Mouse (Mus musculus): ENCODE results near the gene Cd83.

Gene Cd83

DNA sequence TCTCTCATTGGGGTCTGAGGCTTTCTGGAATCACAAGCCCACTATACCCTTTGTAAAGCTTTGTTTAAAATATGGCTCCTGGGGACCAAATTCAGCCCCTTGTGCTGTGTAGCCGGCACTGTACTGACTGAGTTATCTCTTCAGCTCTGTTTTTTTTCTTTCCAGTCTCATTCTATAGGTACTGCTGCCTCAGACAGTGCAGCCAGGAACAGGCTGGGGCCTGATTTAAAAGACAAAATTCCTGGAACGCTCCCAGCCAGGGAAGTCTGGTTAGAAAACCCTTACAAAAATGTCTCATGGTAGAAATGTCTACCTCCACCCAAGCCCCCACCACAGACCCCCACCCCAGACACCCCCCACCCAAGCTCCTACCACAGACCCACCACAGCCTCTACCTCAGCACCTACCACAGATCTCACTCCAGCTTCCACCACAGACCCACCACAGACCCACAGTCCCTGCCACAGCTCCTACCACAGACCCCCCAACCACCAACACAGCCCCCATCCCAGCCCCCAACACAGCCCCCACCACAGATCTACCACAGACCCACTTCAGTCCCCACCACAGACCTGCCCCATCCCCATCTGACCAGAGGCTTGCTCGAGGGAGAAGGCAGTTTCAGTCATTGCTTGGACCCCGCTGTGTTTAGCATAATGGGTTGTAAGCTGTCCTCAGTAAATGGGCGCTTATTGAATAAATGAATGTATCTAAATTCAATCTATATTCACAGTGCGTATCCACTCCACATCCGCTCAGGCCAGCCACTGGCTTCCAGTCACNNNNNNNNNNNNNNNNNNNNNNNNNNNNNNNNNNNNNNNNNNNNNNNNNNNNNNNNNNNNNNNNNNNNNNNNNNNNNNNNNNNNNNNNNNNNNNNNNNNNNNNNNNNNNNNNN lies 17.5 kb upstream of the Cd83 start:
- POLR2A ChIA-PET: no interaction called here
- CTCF ChIA-PET: interaction anchor here in 3 of 4 experiments (0.6 to 0.8 kb wide), 5 partner anchors 24 to 1229 kb away, joined by 3 to 14 read pairs (median 4); no protein-coding TSS in a partner anchor

DNA sequence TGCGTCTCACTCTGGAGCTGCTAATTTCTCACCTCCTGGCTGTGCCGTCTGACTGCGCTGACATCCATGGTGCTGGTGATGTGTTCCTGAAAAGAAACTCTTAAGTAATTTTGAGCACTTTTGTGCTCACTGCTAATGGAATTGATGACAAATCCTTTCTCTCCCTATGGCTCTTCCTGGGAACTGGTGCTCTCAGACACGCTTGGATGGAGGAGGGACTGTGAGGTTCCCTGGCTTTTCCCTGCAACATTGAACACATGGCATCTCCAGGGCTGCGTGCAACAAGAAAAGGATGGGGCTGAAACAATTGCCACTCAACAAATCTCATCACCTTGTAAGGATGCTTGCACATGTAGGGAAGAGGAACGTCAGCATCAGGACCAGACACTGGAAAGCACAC lies 11.6 kb upstream of the Cd83 start:
- CTCF ChIA-PET: no interaction called here
- POLR2A ChIA-PET: no interaction called here

DNA sequence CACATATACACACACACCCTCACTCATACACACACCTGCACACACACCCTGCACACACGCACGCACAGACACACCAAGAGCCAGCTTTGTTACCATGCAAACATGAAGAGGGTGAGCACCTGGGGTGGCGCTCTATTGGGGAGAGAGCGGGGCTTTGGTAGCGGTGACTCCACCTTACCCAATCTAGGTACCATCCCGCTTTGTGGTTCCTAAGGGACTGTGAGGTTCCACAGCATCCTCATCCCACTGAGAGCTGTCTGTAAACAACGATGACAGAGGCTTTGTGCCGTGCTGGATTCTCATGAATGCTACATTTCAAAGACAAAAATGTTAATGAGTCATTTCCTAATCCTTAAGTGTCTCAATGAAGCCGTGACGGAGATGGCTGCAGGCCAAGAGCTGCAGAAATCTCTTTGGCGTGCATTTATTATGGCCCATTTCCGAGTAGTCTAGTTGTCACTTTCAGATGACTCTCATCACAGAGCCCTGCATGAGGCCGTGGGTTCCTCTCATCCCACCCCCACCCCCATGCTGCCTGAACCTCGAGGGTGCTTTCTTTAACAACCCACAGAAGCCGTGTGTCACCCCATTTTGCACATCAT lies 10.5 kb upstream of the Cd83 start:
- POLR2A ChIA-PET: interaction anchor here in 1 of 4 experiments (0.8 kb wide), 1 partner anchor 194 kb away, joined by 3 read pairs; no protein-coding TSS in a partner anchor
- CTCF ChIA-PET: interaction anchor here in 2 of 4 experiments (0.6 to 0.8 kb wide), 2 partner anchors 33 to 516 kb away, joined by 3 to 4 read pairs; no protein-coding TSS in a partner anchor

DNA sequence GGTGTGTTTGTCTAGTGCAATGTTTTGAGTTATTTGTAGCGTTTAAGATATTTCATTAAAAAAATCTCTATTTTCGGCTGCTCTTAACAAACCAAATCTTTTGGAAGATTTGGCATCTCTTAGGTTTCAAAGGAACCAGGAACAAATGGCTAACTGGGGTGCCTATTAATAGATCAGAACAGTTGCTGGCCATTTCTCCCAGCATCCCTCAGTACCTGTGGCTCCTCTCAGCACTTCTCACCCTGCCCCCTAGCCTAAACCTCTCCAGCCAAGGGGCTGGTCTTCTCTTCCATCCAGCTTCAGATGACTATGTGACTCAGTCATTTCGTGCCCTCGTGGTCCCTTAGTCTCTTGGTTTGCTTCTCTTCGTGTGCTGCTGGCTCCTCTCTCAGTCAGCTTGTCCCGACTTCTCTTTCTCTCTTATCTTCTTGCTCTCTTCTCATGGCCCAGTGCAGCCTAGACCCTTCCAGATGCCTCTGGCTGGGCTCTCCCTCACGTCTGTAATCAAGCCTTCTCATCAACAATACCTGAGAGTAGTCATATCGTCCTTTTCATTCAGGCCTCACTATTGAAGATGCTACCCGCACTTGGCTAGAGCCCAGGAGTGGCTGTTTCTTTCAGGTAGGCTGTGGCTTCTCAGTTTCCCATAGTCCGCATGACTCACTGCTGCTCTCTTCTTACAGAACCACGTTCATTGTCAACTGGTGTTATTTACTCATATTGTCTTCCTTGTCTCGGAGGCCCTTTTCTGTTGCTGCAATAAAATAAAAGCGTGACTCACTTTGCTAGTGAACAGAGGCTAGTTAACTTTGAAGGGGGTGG lies 9.8 kb upstream of the Cd83 start:
- POLR2A ChIA-PET: interaction anchor here in 1 of 4 experiments (0.8 kb wide), 1 partner anchor 195 kb away, joined by 3 read pairs; no protein-coding TSS in a partner anchor
- CTCF ChIA-PET: interaction anchor here in 2 of 4 experiments (0.6 to 0.8 kb wide), 2 partner anchors 32 to 515 kb away, joined by 3 to 4 read pairs; no protein-coding TSS in a partner anchor

DNA sequence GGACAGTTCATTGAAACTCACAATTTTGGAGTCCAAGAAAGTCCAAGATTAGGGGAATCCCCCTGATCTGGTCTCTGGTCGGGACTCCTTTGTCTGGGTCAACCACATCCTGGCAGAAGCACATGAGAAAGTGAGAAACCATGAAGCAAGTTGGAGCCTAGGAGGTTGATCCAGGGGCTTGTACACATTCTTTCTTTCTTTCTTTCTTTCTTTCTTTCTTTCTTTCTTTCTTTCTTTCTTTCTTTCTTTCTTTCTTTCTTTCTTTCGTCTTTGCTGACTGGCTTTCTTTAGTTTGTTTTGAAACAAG lies 9.2 kb upstream of the Cd83 start:
- POLR2A ChIA-PET: no interaction called here

DNA sequence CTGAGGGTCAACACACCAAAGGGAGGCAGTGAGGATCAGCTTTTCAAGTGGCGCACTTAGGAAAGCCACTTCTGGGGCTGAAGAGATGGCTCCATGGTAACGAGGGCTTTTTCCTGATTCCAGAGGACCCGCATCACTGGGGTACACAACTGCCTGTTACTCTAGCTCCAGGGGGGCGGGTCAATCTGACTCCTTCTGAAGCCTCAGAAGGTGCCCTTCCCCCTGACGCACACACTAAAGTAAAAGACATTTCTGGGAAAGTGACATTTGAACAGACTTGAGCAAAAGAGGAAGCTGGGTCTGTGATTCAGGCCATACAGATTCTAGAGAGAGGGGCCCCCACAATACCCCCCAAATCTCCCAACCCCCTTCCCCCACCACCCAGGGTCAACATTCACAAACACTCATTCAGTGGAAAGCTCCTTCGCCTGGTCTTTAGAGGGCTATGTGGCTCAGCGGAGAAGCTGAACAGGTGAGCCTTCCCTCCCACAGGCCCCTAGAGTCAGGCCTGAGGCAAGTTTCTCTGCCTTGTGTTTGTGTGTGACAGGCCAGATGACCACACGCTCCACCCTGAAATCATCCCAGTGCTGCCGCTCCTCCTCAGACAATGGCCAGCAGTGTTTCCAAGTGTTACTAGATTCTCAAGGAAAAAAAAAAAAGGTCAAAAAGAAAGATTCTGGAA lies 7.1 kb upstream of the Cd83 start:
- POLR2A ChIA-PET: interaction anchor here in 2 of 4 experiments (0.5 to 0.6 kb wide), 3 partner anchors 64 to 768 kb away, joined by 3 to 15 read pairs (median 6); no protein-coding TSS in a partner anchor
- CTCF ChIA-PET: interaction anchor here in 1 of 4 experiments (0.6 kb wide), 1 partner anchor 36 kb away, joined by 5 read pairs; no protein-coding TSS in a partner anchor

More for the DNA sequence above, 9.2 kb upstream of the Cd83 start:
- CTCF ChIA-PET: no interaction called here

DNA sequence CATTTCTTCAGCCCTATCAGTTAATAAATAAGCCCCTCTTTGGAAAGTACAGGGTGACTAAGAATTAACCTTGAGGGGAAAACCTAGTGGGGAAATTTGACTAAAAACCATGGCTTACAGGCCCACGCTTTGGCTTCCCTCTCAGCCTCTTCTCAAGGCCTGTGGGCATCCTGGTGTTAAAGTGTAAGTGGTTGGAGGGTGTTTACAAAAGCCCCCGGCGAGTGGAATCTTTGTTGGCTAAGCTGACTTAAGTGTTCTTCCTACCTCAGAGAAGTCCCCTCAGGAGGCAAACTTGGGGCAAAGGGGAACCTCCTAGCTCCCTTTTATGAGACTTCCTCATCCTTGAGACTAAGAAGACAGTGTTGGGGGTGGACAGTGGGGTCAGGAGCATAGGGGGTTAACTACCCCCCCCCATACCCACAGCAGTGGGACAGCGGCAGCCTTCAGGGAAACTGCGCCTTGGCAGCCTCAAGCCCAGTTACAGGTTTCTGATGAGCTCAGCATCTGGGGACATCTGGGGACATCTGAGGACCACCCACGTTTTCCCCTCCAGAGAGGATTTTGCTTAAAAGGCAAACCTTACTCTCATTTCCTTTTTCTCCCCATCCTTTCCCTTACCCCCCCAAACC lies 6.4 kb upstream of the Cd83 start:
- ChIA-PET CTCF (interaction anchor here in 1 of 4 experiments (0.6 kb wide), 1 partner anchor 36 kb away, joined by 5 read pairs; no protein-coding TSS in a partner anchor), POLR2A (interaction anchor here in 2 of 4 experiments (0.6 to 0.8 kb wide), 4 partner anchors 12 to 413 kb away, joined by 3 to 6 read pairs (median 4); partner anchors contain the start of gene Sirt5 (in 1 of the 2))

DNA sequence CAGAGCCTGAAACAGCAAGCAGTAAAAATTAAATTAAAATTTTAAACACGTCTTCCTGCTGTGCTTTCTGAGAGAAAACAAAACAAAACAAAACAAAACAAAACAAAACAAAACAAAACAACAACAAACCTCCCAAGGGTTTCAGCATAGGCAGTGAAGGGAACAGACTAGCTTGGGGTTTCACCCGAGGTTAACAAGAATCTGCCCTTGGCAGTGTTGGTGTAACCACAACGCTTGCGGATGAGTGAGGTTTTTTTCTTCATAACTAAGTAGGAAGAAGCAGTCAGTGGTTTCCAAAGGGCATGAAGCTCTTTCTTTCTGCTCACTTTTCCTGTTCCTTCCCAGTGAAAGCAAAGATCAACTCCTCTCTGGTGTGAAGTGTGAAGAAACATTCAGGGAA lies 5.6 kb upstream of the Cd83 start:
- POLR2A ChIA-PET: interaction anchor here in 2 of 4 experiments (0.6 to 0.8 kb wide), 4 partner anchors 10 to 414 kb away, joined by 3 to 4 read pairs (median 3); partner anchors contain the start of gene Sirt5 (in 1 of the 2)

DNA sequence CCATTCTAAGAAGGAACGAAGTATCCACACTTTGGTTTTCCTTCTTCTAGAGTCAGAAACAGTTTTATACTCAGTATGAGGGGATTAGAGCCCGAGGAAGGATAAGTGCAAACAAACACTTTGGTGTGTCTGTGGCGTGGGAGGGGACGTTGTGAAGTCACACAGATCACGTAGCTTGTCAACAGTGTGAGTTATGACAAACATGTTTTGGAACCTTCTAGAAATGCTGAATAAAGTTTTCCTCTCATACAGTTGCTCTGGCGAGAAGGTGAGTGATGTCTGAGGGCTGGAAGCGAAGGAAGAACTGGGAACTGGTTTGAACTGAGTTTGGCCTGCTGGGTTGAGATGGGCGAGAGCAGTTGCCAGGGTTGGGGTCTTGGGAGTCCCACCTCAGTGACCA lies 4.5 kb upstream of the Cd83 start:
- ChIA-PET CTCF (no interaction called here), POLR2A (interaction anchor here in 1 of 4 experiments (0.6 kb wide), 1 partner anchor 44 kb away, joined by 3 read pairs; no protein-coding TSS in a partner anchor)

More for the DNA sequence above, 5.6 kb upstream of the Cd83 start:
- CTCF ChIA-PET: interaction anchor here in 1 of 4 experiments (0.6 kb wide), 1 partner anchor 10 kb away, joined by 5 read pairs; no protein-coding TSS in a partner anchor

DNA sequence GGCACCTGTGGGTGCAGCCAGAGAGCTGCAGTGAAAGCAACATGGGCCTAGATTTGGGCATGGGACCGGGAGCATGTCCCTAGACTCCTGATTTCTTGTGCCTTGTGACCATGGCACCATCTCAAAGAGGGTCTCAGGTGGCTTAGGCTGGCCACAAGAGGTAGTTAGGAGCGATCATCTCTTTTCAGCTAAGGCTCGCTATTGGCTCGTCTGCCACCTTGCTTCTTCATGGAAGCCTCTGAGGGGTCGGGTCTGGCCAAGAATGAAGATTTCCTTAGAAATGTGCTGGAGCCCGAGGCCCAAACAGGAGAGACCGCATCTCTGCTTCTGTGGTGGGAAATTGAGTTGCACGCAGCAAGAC lies 1.1 kb downstream of the Cd83 start:
- CTCF ChIA-PET: interaction anchor here in 1 of 4 experiments (1.2 to 1.7 kb wide), 2 partner anchors 19 to 239 kb away, joined by 3 read pairs; no protein-coding TSS in a partner anchor

DNA sequence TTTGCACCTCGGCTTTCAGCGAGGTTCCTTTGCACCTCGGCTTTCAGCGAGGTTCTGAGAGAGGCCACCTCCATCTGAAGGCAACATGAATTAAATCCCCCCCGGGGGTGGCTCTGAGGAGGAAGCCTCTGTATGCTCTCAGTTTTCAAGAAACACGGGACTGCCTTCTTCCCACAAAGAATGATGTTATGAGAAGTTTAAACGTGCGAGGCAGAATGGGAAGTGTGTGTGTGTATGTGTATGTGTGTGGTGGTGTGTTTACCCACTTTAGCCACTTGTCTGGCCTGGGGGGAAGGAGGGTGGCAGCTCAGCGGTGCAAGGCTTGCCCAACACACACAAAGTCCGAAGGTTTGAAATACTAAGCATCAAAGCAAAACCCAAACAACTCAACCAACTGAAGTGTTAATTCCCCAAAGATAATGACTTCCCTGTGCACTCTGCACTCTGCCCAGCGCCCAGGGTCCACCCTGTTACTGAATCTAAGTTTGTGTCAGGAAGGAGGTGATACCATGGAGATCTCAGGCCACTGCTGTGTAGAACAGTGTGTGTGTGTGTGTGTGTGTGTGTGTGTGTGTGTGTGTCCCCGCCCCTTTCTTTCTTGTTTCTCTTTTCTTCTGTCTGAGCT lies 1.7 kb downstream of the Cd83 start:
- CTCF ChIA-PET: interaction anchor here in 1 of 4 experiments (0.7 to 1.7 kb wide), 2 partner anchors 23 to 240 kb away, joined by 3 to 4 read pairs; no protein-coding TSS in a partner anchor
- POLR2A ChIA-PET: no interaction called here

More for the DNA sequence above, 1.1 kb downstream of the Cd83 start:
- POLR2A ChIA-PET: interaction anchor here in 1 of 4 experiments (1.4 kb wide), 1 partner anchor 15 kb away, joined by 3 read pairs; no protein-coding TSS in a partner anchor

DNA sequence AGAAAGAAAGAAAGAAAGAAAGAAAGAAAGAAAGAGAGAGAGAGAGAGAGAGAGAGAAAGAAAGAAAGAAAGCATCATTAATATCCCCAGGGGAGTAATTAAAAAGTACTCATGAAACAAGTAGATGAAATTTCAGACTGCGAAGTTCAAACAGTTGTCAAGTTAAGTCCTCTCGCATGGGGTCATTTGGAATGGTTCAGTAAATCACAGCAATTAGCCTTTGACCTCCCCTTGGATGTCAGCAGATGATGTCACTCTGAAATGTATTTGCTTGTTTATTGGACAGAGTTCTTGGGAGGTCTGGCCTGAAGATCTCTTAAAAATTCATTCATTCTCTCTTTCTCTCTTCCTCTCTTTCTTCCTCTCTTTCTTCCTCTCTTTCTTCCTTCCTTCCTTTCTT lies 2.7 kb downstream of the Cd83 start:
- ChIA-PET POLR2A (no interaction called here), CTCF (interaction anchor here in 1 of 4 experiments (0.7 kb wide), 1 partner anchor 24 kb away, joined by 4 read pairs; no protein-coding TSS in a partner anchor)

DNA sequence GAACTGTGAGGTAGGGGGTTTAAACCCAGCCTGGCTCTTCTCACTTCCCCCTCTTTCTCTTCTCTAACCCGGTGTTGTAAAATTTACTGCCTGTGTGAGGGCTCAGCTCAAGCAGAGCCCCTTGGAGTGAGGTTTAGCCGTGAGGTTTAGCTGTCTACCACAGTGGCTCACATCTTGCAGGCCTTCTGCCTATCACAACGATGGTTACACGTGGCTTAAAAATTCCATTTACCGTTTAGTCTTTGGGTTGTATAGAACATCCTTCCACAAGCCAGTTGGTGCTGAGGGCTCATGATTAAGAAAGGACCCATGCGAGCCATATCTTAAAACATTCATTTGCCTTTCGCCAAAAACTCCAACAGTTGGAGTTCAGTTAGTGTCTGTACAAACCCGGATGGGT lies 3.5 kb downstream of the Cd83 start:
- POLR2A ChIA-PET: no interaction called here
- CTCF ChIA-PET: no interaction called here

DNA sequence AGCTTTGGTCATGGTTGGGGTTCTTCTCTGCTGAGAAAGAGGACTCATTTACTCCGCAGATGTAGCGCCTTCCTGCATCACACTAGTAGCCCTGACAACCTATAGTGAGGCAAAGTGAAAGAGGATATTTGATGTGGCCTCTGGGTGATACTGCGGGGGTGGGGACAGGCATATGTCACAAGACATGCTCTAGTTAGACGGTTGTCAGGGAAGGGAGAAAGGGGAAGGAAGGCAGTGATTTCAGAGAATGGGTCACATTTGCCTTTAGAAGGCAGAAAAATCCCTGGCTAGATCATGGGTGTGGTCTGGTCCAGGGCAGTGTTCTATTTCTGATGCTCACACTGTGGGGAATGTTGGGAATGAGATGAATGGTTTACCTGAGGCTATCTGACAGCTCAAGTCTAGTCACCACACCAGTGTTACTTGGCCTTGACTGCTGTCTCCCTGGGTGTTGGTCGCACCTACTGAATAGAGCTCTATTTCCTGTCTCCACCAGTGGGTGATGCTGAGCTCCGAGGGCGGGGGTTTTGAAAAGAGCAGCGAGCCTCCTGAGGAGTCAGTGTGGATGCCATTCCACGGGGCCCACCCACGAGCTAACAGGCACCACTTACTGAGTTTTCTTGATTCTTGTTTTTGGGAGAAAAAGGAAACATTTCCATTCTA lies 4.5 kb downstream of the Cd83 start:
- POLR2A ChIA-PET: interaction anchor here in 3 of 4 experiments (0.7 to 1.5 kb wide), 3 partner anchors 10 to 445 kb away, joined by 3 read pairs; no protein-coding TSS in a partner anchor

DNA sequence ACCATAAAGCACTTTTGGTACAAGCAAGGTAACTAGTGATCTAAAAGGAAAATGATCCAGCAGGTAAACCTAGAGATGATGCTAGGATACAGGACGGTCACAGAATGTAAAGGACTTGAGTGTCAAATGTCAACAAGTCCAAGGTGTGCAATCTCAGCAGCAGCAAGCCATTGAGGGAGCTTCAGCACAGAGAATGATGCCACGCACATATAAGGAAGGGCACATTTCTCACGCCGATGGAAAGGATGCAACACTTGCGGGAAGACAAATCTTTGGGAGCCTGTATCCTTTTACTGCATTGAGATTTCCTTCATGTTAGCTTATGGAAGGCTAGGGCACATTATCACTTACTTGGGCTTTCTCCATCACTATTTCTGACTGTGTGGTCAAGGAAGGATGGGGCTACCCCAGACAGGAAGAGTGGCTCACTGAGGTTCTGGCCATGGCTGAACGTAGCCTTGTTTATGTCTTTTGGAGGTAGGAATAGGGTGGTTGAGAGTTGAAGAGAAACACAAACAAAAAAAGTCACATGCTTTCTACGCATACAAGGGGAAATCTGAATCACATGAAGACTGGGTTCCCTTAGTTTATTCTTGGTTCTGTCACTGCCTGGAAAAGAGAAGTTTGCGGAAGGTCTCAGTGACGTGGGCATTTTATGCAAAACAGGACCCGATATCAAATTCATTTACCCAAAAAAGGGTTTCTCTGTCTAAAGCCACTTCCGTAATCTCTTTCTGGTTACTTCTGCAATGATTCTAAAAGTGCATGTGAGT lies 5.8 kb downstream of the Cd83 start:
- ChIA-PET POLR2A (no interaction called here), CTCF (no interaction called here)

More for the DNA sequence above, 4.5 kb downstream of the Cd83 start:
- CTCF ChIA-PET: interaction anchor here in 3 of 4 experiments (0.6 to 0.8 kb wide), 3 partner anchors 10 to 1385 kb away, joined by 3 to 5 read pairs (median 4); no protein-coding TSS in a partner anchor

DNA sequence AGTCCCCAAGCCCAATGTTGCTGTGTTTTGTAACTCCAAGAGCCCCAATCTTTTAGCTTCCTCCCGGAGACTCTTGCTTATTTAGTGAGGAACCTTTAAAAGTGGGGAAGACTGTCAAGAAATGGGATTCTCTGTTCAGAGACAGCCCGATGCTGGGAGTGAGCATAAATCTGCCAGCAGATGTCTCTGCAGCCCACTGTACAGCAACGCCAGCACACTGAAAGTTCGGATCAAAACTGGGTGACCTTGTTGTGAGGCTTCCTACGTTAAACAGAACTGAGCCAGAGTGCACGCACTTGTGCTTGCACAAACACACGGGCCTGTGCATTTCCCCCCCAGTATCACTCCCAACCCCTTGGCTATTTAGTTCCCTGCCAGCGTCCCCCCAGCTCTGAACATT lies 10.8 kb downstream of the Cd83 start:
- CTCF ChIA-PET: no interaction called here

More for the DNA sequence above, 10.8 kb downstream of the Cd83 start:
- POLR2A ChIA-PET: no interaction called here
